ENCODE assay signal across 9 mouse cellular contexts in genomic region chr9:68302232-68302925, GRCm38 (mm10).
DNase-seq lines count a peak whose midpoint lies in the region; ATAC-seq lines count a peak whose summit lies in the region.
"Had no signal": no experiment of that assay in that cellular context is flagged by ENCODE, and none has a peak within 500 bp of the region (broad histone marks: within the 10 kb centered on the region; RNA-seq: fewer than 3 reads in every experiment).

No protein-coding gene starts in this region.

- DNase-seq in embryonic facial prominence, embryonic 11.5 days (ENCODE audit: low spot score), result peak; percentile 23
- no peak for DNase-seq in embryonic facial prominence, embryonic 10.5 days (ENCODE audit: low spot score)
- peak; percentile 5 for DNase-seq in Muller cell, postnatal 12 days (ENCODE audit: inconsistent ontology term)
- peak; percentile 63 to 75 for DNase-seq in heart, adult 18-20 months
- no peak for DNase-seq in spleen, adult 18-20 months
- no peak for DNase-seq in thymus, postnatal 25 days

- H3K4me3 ChIP-seq in embryonic facial prominence, embryonic 11.5 days (ENCODE audit: low read depth, low read length), result no peak overlapping the region
- no peak overlapping the region for H3K4me3 ChIP-seq in embryonic facial prominence, embryonic 10.5 days
- H3K4me3 ChIP-seq in kidney, embryonic 14.5 days (ENCODE audit: low read length), result no peak overlapping the region
- no peak overlapping the region for H3K4me3 ChIP-seq in hindbrain, embryonic 13.5 days
- H3K4me3 ChIP-seq: midbrain, embryonic 12.5 days had no signal

- no peaks in the 10 kb centered on the region for H3K9me3 ChIP-seq in embryonic facial prominence, embryonic 11.5 days (replicated peaks; ENCODE audit: control insufficient read depth, low read length)
- H3K9me3 ChIP-seq in embryonic facial prominence, embryonic 10.5 days, result no peaks in the 10 kb centered on the region
- no peaks in the 10 kb centered on the region for H3K9me3 ChIP-seq in kidney, embryonic 14.5 days (ENCODE audit: control insufficient read depth, low read length)
- H3K9me3 ChIP-seq in hindbrain, embryonic 13.5 days, result no peaks in the 10 kb centered on the region
- H3K9me3 ChIP-seq: midbrain, embryonic 12.5 days had no signal

- no peaks in the 10 kb centered on the region for H3K27me3 ChIP-seq in embryonic facial prominence, embryonic 11.5 days (ENCODE audit: control insufficient read depth, insufficient read depth, low read length)
- H3K27me3 ChIP-seq in embryonic facial prominence, embryonic 10.5 days (replicated peaks; ENCODE audit: low read depth, poor library complexity, severe bottlenecking), result no peaks in the 10 kb centered on the region
- H3K27me3 ChIP-seq in kidney, embryonic 14.5 days (ENCODE audit: control insufficient read depth, insufficient read depth, low read length), result no peaks in the 10 kb centered on the region
- H3K27me3 ChIP-seq in hindbrain, embryonic 13.5 days, result no peaks in the 10 kb centered on the region
- H3K27me3 ChIP-seq: midbrain, embryonic 12.5 days had no signal

- H3K4me2 ChIP-seq in embryonic facial prominence, embryonic 11.5 days (ENCODE audit: low read depth, low read length), result no peak overlapping the region
- no peak overlapping the region for H3K4me2 ChIP-seq in kidney, embryonic 14.5 days (replicated peaks; ENCODE audit: low read depth, low read length)
- no peak overlapping the region for H3K4me2 ChIP-seq in hindbrain, embryonic 13.5 days
- H3K4me2 ChIP-seq: midbrain, embryonic 12.5 days had no signal

- no peaks in the 10 kb centered on the region for H3K36me3 ChIP-seq in embryonic facial prominence, embryonic 11.5 days (replicated peaks; ENCODE audit: control insufficient read depth, insufficient read depth, low read depth, low read length)
- H3K36me3 ChIP-seq in embryonic facial prominence, embryonic 10.5 days (replicated peaks), result no peaks in the 10 kb centered on the region
- H3K36me3 ChIP-seq in kidney, embryonic 14.5 days (ENCODE audit: control insufficient read depth, insufficient read depth, low read length), result no peaks in the 10 kb centered on the region
- H3K36me3 ChIP-seq in hindbrain, embryonic 13.5 days, result no peaks in the 10 kb centered on the region
- H3K36me3 ChIP-seq: midbrain, embryonic 12.5 days had no signal

- 57% methylated on average over 7 of the region's 7 CpGs for WGBS in embryonic facial prominence, embryonic 11.5 days
- WGBS in embryonic facial prominence, embryonic 10.5 days, result 60% methylated on average over 7 of the region's 7 CpGs
- 33% methylated on average over 7 of the region's 7 CpGs for WGBS in kidney, embryonic 14.5 days
- WGBS in hindbrain, embryonic 13.5 days, result 67% methylated on average over 7 of the region's 7 CpGs

- H3K4me1 ChIP-seq in embryonic facial prominence, embryonic 11.5 days (ENCODE audit: control insufficient read depth, insufficient read depth, low read length), result no peaks in the 10 kb centered on the region
- H3K4me1 ChIP-seq in embryonic facial prominence, embryonic 10.5 days, result peaks cover 4% of the 10 kb centered on the region; the same call in 1 of the 2 replicates
- peaks cover 11% of the 10 kb centered on the region; the same call in 1 of the 2 replicates for H3K4me1 ChIP-seq in kidney, embryonic 14.5 days (ENCODE audit: control insufficient read depth, insufficient read depth, low read length)
- no peaks in the 10 kb centered on the region; the same call in 1 of the 2 replicates for H3K4me1 ChIP-seq in hindbrain, embryonic 13.5 days (replicated peaks)
- H3K4me1 ChIP-seq: midbrain, embryonic 12.5 days had no signal

- H3K9ac ChIP-seq in embryonic facial prominence, embryonic 11.5 days (replicated peaks; ENCODE audit: low read length), result no peak overlapping the region
- H3K9ac ChIP-seq in kidney, embryonic 14.5 days (ENCODE audit: low read depth, low read length), result no peak overlapping the region
- H3K9ac ChIP-seq in hindbrain, embryonic 13.5 days, result no peak overlapping the region
- H3K9ac ChIP-seq: midbrain, embryonic 12.5 days had no signal

- ATAC-seq in embryonic facial prominence, embryonic 11.5 days (replicated peaks; ENCODE audit: insufficient number of reproducible peaks, low FRiP score, low TSS enrichment, low read depth), result no peak
- peak; percentile 62; the same call in 1 of the 2 replicates for ATAC-seq in kidney, embryonic 14.5 days (ENCODE audit: low FRiP score, low TSS enrichment)
- no peak for ATAC-seq in hindbrain, embryonic 13.5 days (ENCODE audit: low FRiP score)

- H3K27ac ChIP-seq in embryonic facial prominence, embryonic 11.5 days (replicated peaks; ENCODE audit: low read depth, low read length), result no peak overlapping the region; the same call in 1 of the 2 replicates
- no peak overlapping the region for H3K27ac ChIP-seq in embryonic facial prominence, embryonic 10.5 days (replicated peaks)
- peak overlapping the region; percentile 65; the same call in 1 of the 2 replicates for H3K27ac ChIP-seq in kidney, embryonic 14.5 days (ENCODE audit: low read depth, low read length)
- H3K27ac ChIP-seq in hindbrain, embryonic 13.5 days, result no peak overlapping the region
- H3K27ac ChIP-seq: midbrain, embryonic 12.5 days had no signal

Comparison
In these comparisons a context has a peak if more than half of its experiments do, and no peak if none do; other contexts are left out.
1. DNase-seq: peak in embryonic facial prominence, embryonic 11.5 days (single experiment), Muller cell, postnatal 12 days (single experiment) and heart, adult 18-20 months (2 of 2); none in embryonic facial prominence, embryonic 10.5 days (single experiment), spleen, adult 18-20 months (0 of 2) and thymus, postnatal 25 days (single experiment).